Mouse (Mus musculus) kidney, adult 2 months (tissue): ENCODE results near the gene Psmd13. TPM values are rescaled to one million over a fixed set of nuclear protein-coding genes. Genes with fewer than 3 reads are reported as not detected.

ENCODE experiments used
- DNase-seq: peaks from one replicate; pipeline ENCODE4 v3.0.0; 2021
- H3K27ac ChIP-seq: fragments of 200-500 bp; 2 replicates; pipeline ENCODE4 v1.5.1; 2012; ENCODE audit warnings: low read depth, low read length, control low read depth, inconsistent platforms; ENCODE audit not compliant: insufficient read depth
- H3K27me3 ChIP-seq: fragments of 200-500 bp; replicated peaks from 2 replicates; pipeline ENCODE4 v1.6.1; 2012; ENCODE audit warnings: mild to moderate bottlenecking, moderate library complexity, low read length, inconsistent platforms; ENCODE audit not compliant: control insufficient read depth, insufficient read depth
- H3K36me3 ChIP-seq: fragments of 200-500 bp; 2 replicates; pipeline ENCODE4 v1.6.1; 2012; ENCODE audit warnings: mild to moderate bottlenecking, moderate library complexity, low read length, inconsistent platforms; ENCODE audit not compliant: control insufficient read depth, insufficient read depth
- H3K4me1 ChIP-seq: fragments of 200-500 bp; 2 replicates; pipeline ENCODE4 v1.6.1; 2011; ENCODE audit warnings: low read length; ENCODE audit not compliant: control insufficient read depth, insufficient read depth
- H3K4me3 ChIP-seq: fragments of 200-500 bp; 2 replicates; pipeline ENCODE4 v1.5.1; 2011; ENCODE audit warnings: mild to moderate bottlenecking, low read depth, low read length, control low read depth; ENCODE audit not compliant: insufficient read depth
- CTCF ChIP-seq: fragments of 200-500 bp; conservative IDR thresholded peaks from 2 replicates; pipeline ENCODE4 v1.5.1; 2011; ENCODE audit warnings: low read depth, mild to moderate bottlenecking, control low read depth, low read length, moderate library complexity, mixed read lengths; ENCODE audit not compliant: insufficient read depth, insufficient read length
- POLR2A ChIP-seq: fragments of 200-500 bp; IDR thresholded peaks from one replicate; pipeline ENCODE4 v1.6.1; 2011; ENCODE audit warnings: low read depth, low read length, control low read depth
- WGBS: fragments of 180-500 bp; shearing (Covaris S2); methylation state at CpG from one replicate; pipeline ENCODE4 v1.1.7; 2018; 5-methylcytosine and 5-hydroxymethylcytosine counted together
- polyA plus RNA-seq: library from polyadenylated mRNA; depleted of rRNA; stranded (reverse); fragments of >200 nt; gene quantifications from 2 replicates; pipeline ENCODE4 v1.2.3, GENCODE M21; 2012

Gene Psmd13
- polyA plus RNA-seq, 1 experiment = 75.2 TPM

DNA sequence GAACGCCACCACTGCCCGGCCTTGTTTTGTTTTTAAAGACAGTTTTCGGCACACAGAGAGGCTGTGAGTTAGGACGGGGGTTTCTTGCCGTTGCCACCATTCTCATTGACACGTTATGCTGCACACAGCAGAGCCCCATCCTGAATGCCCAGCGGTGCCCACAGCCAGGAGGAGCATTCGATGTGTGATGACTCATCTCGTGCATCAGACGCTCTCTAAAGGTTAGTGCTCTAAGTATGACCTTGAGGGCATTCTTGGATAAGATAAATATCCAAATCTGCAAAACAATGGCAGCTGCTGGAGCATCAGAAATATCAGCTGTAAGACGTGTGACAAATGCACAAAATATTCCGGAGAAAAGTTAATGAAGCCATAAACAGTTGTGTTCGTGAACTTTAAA is 25.4 kb downstream of the Psmd13 start:
- H3K4me1 ChIP-seq = peaks cover 3% of the 10 kb centered on the region; the same call in 1 of the 2 replicates
- WGBS = 59% methylated on average over 13 of the region's 13 CpGs
- no peaks in the 10 kb centered on the region for H3K27me3 ChIP-seq
- no peak for DNase-seq
- TF ChIP-seq POLR2A (no peak), CTCF (no peak)
- H3K27ac ChIP-seq = peak overlapping the region; percentile 87
- peak overlapping the region; percentile 48 for H3K4me3 ChIP-seq
- H3K36me3 ChIP-seq = no peaks in the 10 kb centered on the region

- no peak overlapping the region for H3K27ac ChIP-seq
- peaks cover 8% of the 10 kb centered on the region; the same call in 1 of the 2 replicates for H3K4me1 ChIP-seq
- H3K27me3 ChIP-seq = no peaks in the 10 kb centered on the region
- no peaks in the 10 kb centered on the region for H3K36me3 ChIP-seq
- DNase-seq = peak; percentile 30
- TF ChIP-seq CTCF (0 out of 2 replicates have a peak, but pooled peaks have one; percentile 7), POLR2A (no peak)
- H3K4me3 ChIP-seq = no peak overlapping the region
- WGBS = 83% methylated on average over 7 of the region's 7 CpGs
Measured at GRCm38 (mm10) chr7:140907697-140908096, 25.9 kb downstream of the Psmd13 start.

DNA sequence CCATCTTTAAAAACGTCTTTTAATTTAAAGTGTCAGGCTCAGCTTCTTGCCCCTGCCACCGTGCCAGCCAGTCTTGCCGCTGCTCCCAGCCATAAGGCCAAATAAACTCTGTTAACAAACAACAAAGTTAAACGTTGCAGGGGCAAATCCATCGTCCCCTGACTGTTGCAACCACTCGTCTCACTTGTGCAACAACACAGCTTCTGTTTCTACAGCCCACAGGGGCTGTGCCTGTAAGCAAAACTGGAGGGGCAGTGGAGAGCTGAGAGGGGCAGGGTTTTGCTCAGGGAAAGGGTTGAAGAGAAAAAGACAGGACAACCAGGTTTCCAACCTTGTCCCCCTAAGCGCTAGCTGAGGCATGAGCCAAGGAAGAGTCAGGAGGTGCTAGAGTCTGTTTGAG is 26.4 kb downstream of the Psmd13 start:
- Histone ChIP-seq H3K4me1 (peaks cover 8% of the 10 kb centered on the region; the same call in 1 of the 2 replicates), H3K27ac (no peak overlapping the region; the same call in 1 of the 2 replicates), H3K36me3 (no peaks in the 10 kb centered on the region), H3K27me3 (no peaks in the 10 kb centered on the region), H3K4me3 (no peak overlapping the region)
- WGBS = 42% methylated on average over 7 of the region's 7 CpGs
- no peak for DNase-seq
- TF ChIP-seq POLR2A (no peak), CTCF (no peak)

GRCm38 (mm10) chr7:140908634-140909107 is 26.9 kb downstream of the Psmd13 start:
- peak overlapping the region; percentile 30 for H3K4me3 ChIP-seq
- peak overlapping the region; percentile 6; the same call in 1 of the 2 replicates for H3K27ac ChIP-seq
- H3K36me3 ChIP-seq = no peaks in the 10 kb centered on the region
- H3K4me1 ChIP-seq = peaks cover 8% of the 10 kb centered on the region; the same call in 1 of the 2 replicates
- no peaks in the 10 kb centered on the region for H3K27me3 ChIP-seq
- 1% methylated on average over 19 of the region's 19 CpGs for WGBS
- no peak for TF ChIP-seq POLR2A
- TF ChIP-seq CTCF = peak; percentile 91
- peak; percentile 94 for DNase-seq

- TF ChIP-seq POLR2A (no peak), CTCF (no peak)
- Histone ChIP-seq H3K4me3 (no peak overlapping the region), H3K36me3 (no peaks in the 10 kb centered on the region), H3K27me3 (no peaks in the 10 kb centered on the region), H3K4me1 (peaks cover 12% of the 10 kb centered on the region; the same call in 1 of the 2 replicates), H3K27ac (peak overlapping the region; percentile 77)
- DNase-seq = no peak
- 59% methylated on average over 3 of the region's 3 CpGs for WGBS
Measured at GRCm38 (mm10) chr7:140912293-140912692, 30.5 kb downstream of the Psmd13 start.

- peaks cover 12% of the 10 kb centered on the region; the same call in 1 of the 2 replicates for H3K4me1 ChIP-seq
- no peaks in the 10 kb centered on the region for H3K27me3 ChIP-seq
- H3K4me3 ChIP-seq = no peak overlapping the region
- DNase-seq = peak; percentile 88
- no peaks in the 10 kb centered on the region for H3K36me3 ChIP-seq
- WGBS = 28% methylated on average over 5 of the region's 5 CpGs
- H3K27ac ChIP-seq = peak overlapping the region; percentile 77
- TF ChIP-seq CTCF = no peak
- no peak for TF ChIP-seq POLR2A
Measured at GRCm38 (mm10) chr7:140912846-140913482, 31.2 kb downstream of the Psmd13 start.

DNA sequence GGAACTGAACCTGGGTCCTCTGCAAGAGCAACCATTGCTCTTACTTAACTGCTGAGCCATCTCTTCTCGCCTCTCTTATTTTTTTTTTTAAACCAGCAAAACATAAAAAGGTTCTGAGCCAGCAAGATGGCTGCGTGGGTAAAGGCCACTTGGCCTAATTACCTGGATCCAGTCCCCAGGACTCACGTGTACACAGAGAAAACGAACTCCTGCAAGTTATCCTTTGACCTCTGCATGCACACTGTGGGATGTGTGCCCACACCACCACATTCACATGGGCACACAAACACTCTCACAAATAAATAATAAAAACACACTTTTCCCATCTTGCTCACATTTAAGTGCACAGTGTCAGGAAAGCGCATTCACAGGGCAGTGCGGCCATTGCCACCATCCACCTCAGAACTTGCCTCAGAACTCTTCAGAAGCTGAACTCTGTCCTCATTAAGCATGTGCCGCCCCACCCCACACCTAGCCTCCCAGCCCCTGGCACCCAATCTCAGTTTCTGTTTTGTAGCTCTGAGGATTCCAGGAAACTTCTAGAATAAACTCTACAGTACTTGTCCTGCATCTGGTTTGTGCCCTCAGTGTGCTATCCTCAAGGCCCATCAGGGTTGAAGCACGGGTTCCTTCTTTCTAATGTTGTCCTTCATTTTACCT is 32.4 kb downstream of the Psmd13 start:
- Histone ChIP-seq H3K27me3 (no peaks in the 10 kb centered on the region), H3K36me3 (no peaks in the 10 kb centered on the region), H3K4me3 (no peak overlapping the region), H3K27ac (peak overlapping the region; percentile 90), H3K4me1 (peaks cover 12% of the 10 kb centered on the region; the same call in 1 of the 2 replicates)
- no peak for TF ChIP-seq POLR2A
- no peak for TF ChIP-seq CTCF
- WGBS = 61% methylated on average over 8 of the region's 8 CpGs
- DNase-seq = peak; percentile 91
